Mouse (Mus musculus) bone marrow, adult 2 months (tissue): ENCODE data around the gene Adap1. TPM values are rescaled to one million over a fixed set of nuclear protein-coding genes. Genes with fewer than 3 reads are reported as not detected.

Source experiments
- H3K27ac ChIP-seq: fragments of 200-500 bp; 2 replicates; pipeline ENCODE4 v1.5.1; 2012; ENCODE audit warnings: low read depth, mild to moderate bottlenecking, control low read depth, inconsistent platforms, low read length; ENCODE audit not compliant: control insufficient read depth, poor library complexity, insufficient read depth
- H3K4me1 ChIP-seq: fragments of 200-500 bp; 2 replicates; pipeline ENCODE4 v1.6.1; 2011; ENCODE audit warnings: low read length; ENCODE audit not compliant: control insufficient read depth, insufficient read depth
- H3K4me3 ChIP-seq: fragments of 200-500 bp; replicated peaks from 2 replicates; pipeline ENCODE3; 2011; ENCODE audit warnings: mild to moderate bottlenecking, low read depth, low read length, control low read depth; ENCODE audit not compliant: control insufficient read depth
- CTCF ChIP-seq: fragments of 200-500 bp; IDR thresholded peaks from 2 replicates; pipeline ENCODE4 v1.5.1; 2011; ENCODE audit warnings: low read length, control low read depth; ENCODE audit not compliant: control insufficient read depth, insufficient read depth
- POLR2A ChIP-seq: fragments of 200-500 bp; IDR thresholded peaks from 2 replicates; pipeline ENCODE4 v1.6.1; 2011; ENCODE audit warnings: low read depth, mild to moderate bottlenecking, control low read depth, low read length, borderline replicate concordance; ENCODE audit not compliant: control insufficient read depth
- WGBS: fragments of 180-500 bp; shearing (Covaris S2); methylation state at CpG from one replicate; pipeline ENCODE4 v1.1.7; 2018; 5-methylcytosine and 5-hydroxymethylcytosine counted together
- polyA plus RNA-seq: library from polyadenylated mRNA; stranded (reverse); fragments of >200 nt; gene quantifications from 2 replicates; pipeline ENCODE4 v1.2.4, GENCODE M21; 2011; ENCODE audit warnings: low replicate concordance; ENCODE audit not compliant: missing spikeins, insufficient read depth, insufficient read length

The Adap1 gene
- polyA plus RNA-seq, 1 experiment, result 26.4 TPM

GRCm38 (mm10) chr5:139355235-139355772 lies 29.9 kb upstream of the Adap1 start:
- WGBS, result 32% methylated on average over 19 of the region's 19 CpGs
- Histone ChIP-seq H3K27ac (no peak overlapping the region), H3K4me1 (no peaks in the 10 kb centered on the region), H3K4me3 (no peak overlapping the region)
- peak; percentile 11; the same call in 1 of the 2 replicates for TF ChIP-seq POLR2A
- TF ChIP-seq CTCF, result peak; percentile 99

GRCm38 (mm10) chr5:139353946-139354345 lies 28.5 kb upstream of the Adap1 start:
- WGBS, result 80% methylated on average over 11 of the region's 11 CpGs
- H3K4me3 ChIP-seq, result no peak overlapping the region
- no peaks in the 10 kb centered on the region for H3K4me1 ChIP-seq
- H3K27ac ChIP-seq, result no peak overlapping the region
- TF ChIP-seq CTCF (no peak), POLR2A (no peak)

GRCm38 (mm10) chr5:139353496-139353895 lies 28.1 kb upstream of the Adap1 start:
- TF ChIP-seq CTCF (peak; percentile 28; the same call in 1 of the 2 replicates), POLR2A (no peak)
- 51% methylated on average over 10 of the region's 10 CpGs for WGBS
- no peak overlapping the region for H3K27ac ChIP-seq
- H3K4me3 ChIP-seq, result no peak overlapping the region
- no peaks in the 10 kb centered on the region for H3K4me1 ChIP-seq

- 83% methylated on average over 6 of the region's 6 CpGs for WGBS
- no peaks in the 10 kb centered on the region for H3K4me1 ChIP-seq
- TF ChIP-seq POLR2A, result no peak
- no peak for TF ChIP-seq CTCF
- H3K4me3 ChIP-seq, result no peak within 1 kb of the TSS
- H3K27ac ChIP-seq, result no peak within 1 kb of the TSS
These were observed 26.9 kb upstream of the Adap1 start, which contains the start of gene Cyp2w1 for GRCm38 (mm10) chr5:139352317-139352716. Gene Cyp2w1 (plus strand): TSS chr5:139352617.

- no peak for TF ChIP-seq POLR2A
- no peak for TF ChIP-seq CTCF
- Histone ChIP-seq H3K4me3 (no peak overlapping the region), H3K4me1 (no peaks in the 10 kb centered on the region), H3K27ac (no peak overlapping the region)
- WGBS, result 43% methylated on average over 8 of the region's 8 CpGs
These were observed 26.2 kb upstream of the Adap1 start for GRCm38 (mm10) chr5:139351628-139352027.

- WGBS, result 33% methylated on average over 5 of the region's 5 CpGs
- no peak within 1 kb of the TSS for H3K27ac ChIP-seq
These were observed 25.7 kb upstream of the Adap1 start, which contains the start of gene Cox19 for GRCm38 (mm10) chr5:139351134-139351533. Gene Cox19 (minus strand): TSS chr5:139351418.

GRCm38 (mm10) chr5:139349713-139350112 lies 24.3 kb upstream of the Adap1 start:
- Histone ChIP-seq H3K4me1 (no peaks in the 10 kb centered on the region), H3K4me3 (no peak overlapping the region), H3K27ac (no peak overlapping the region)
- TF ChIP-seq POLR2A (no peak), CTCF (no peak)
- WGBS, result 78% methylated on average over 6 of the region's 6 CpGs

More at GRCm38 (mm10) chr5:139351134-139351533, 25.7 kb upstream of the Adap1 start, which contains the start of gene Cox19:
- no peaks in the 10 kb centered on the region for H3K4me1 ChIP-seq
- no peak within 1 kb of the TSS for H3K4me3 ChIP-seq
- no peak for TF ChIP-seq CTCF
- TF ChIP-seq POLR2A, result no peak

GRCm38 (mm10) chr5:139347225-139347624 lies 21.8 kb upstream of the Adap1 start:
- H3K4me3 ChIP-seq, result no peak overlapping the region
- 73% methylated on average over 1 of the region's 1 CpGs for WGBS
- TF ChIP-seq POLR2A (no peak), CTCF (no peak)
- H3K27ac ChIP-seq, result no peak overlapping the region
- H3K4me1 ChIP-seq, result no peaks in the 10 kb centered on the region; the same call in 1 of the 2 replicates
